Mouse (Mus musculus): ENCODE results near the gene Timm17b.
A peak's percentile ranks its signal among the peaks of the same experiment; 100 is the strongest.

Gene Timm17b

DNA sequence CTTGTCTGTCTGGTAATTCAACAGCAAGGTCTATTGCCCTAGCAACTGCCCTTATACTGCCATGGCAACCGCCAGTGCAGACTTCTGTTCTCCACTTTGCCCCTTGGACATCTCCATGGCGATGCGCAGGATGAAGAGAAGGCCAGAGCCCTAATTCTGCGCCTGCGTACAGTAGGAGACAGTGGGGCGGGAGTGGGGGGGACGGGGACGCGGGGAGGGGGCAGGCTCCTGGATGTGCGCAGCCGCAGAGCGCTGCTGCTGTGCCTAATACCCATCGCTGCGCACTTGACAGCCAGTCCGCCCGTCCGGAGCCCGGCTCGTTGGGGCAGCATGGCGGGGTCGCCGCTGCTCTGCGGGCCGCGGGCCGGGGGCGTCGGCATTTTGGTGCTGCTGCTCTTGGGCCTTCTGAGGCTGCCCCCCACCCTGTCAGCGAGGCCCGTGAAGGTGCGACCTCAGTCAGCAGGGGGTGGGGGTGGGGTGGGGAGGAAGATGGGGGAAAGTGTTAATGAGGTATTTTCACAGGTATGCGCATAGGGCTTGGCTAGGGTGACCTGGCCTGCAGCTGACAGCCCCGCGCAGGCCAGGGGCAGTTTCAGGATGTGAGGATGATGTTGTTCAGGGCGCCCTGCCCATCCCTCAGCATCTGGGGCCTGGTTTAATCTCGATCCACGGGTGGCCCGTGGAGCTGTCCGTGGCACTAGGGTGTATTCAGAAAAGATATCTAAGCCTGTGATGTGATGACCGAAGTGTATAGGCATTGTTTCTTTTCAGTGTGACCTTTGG is 20.6 kb downstream of the Timm17b start, which contains the start of gene Pcsk1n:
TSS of gene Pcsk1n (plus strand) at position 222 of the 783 bp plus-strand sequence.
- DNase-seq (ENCODE audit: low read depth, low spot score): no peak

- DNase-seq (ENCODE audit: low read depth, low spot score): no peak
These were observed 22.9 kb downstream of the Timm17b start for GRCm38 (mm10) chrX:7922032-7922431.

- no peak for DNase-seq (ENCODE audit: low read depth, low spot score)
These were observed 27.1 kb downstream of the Timm17b start for GRCm38 (mm10) chrX:7926266-7926665.

GRCm38 (mm10) chrX:7927116-7927515 is 28.0 kb downstream of the Timm17b start:
- DNase-seq (ENCODE audit: low read depth, low spot score): no peak

GRCm38 (mm10) chrX:7928270-7928790 is 29.2 kb downstream of the Timm17b start, which contains the start of gene Eras:
Eras (minus strand) TSS chrX:7928607.
- no peak for DNase-seq (ENCODE audit: low read depth, low spot score)

GRCm38 (mm10) chrX:7936874-7937273 is 37.7 kb downstream of the Timm17b start:
- no peak for DNase-seq (ENCODE audit: low read depth, low spot score)

- DNase-seq (ENCODE audit: low read depth, low spot score): no peak
These were observed 38.5 kb downstream of the Timm17b start for GRCm38 (mm10) chrX:7937667-7938066.

- no peak for DNase-seq (ENCODE audit: low read depth, low spot score)
These were observed 46.5 kb downstream of the Timm17b start for GRCm38 (mm10) chrX:7945618-7946017.

- DNase-seq (ENCODE audit: low read depth, low spot score): no peak
These were observed 48.1 kb downstream of the Timm17b start, which contains the start of gene Hdac6 for GRCm38 (mm10) chrX:7947108-7947899. Hdac6 (minus strand) TSS chrX:7947889.

GRCm38 (mm10) chrX:7947900-7948492 is 48.8 kb downstream of the Timm17b start:
- peak; percentile 80 for DNase-seq (ENCODE audit: low read depth, low spot score)

- DNase-seq (ENCODE audit: low read depth, low spot score): no peak
These were observed 50.9 kb downstream of the Timm17b start for GRCm38 (mm10) chrX:7950091-7950490.
